Mouse (Mus musculus) erythroblast, embryonic 14.5 days (primary cell): Measurements from ENCODE around the gene Nfia.

Source experiments
- GATA1 ChIP-seq: IDR thresholded peaks from 2 replicates; pipeline ENCODE4 v1.6.1; 2012; ENCODE audit warnings: low read length, inconsistent platforms, mixed read lengths
- TAL1 ChIP-seq: IDR thresholded peaks from 3 replicates; pipeline ENCODE4 v1.6.1; 2012; ENCODE audit warnings: low read length, inconsistent platforms, mixed read lengths

DNA sequence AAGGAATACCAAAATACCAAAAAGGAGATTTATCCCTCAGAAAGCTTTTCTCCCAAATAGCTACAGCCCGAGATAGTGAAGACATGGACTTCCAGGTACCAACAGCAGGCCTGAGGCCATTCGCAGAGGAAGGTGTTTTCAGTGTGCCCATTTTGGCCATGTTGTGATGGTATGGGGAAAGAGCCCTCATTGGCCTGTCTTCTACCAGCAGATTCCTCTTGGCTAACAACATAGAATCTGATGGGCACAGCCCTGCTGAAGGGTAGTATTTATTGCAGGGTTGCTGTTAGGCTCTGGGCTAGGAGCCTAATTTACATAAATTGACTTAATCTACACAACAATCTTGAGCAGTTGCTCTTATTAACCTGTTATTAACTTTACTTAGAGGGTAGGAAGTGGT, 363.5 kb downstream of the Nfia start:
- TF ChIP-seq TAL1 (no peak), GATA1 (no peak)
